In the genomic region with DNA sequence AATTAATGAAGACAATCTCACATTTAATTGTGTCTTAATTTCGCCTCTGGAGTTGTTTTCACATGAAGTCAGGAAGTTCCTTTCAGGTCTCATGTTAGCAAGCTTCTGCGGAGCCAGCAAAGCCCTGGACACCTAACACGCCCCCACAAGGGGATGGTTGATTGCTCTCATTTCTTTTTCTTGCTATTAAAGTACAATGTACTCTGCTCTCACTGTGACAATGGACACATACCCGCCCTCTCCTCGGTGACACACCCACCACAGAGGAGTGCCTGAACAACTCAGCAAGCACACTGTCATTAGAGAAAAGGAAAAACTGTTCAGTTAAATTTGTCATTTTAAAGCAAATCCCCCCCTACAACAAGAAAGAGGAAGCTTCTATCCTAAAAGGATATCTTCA, we compare ENCODE assay signal across 27 mouse cellular contexts. TPM values are rescaled to one million over a fixed set of nuclear protein-coding genes. Genes with fewer than 3 reads are reported as not detected.
"Had no signal": no experiment of that assay in that cellular context is flagged by ENCODE, and none has a peak within 500 bp of the region (broad histone marks: within the 10 kb centered on the region; RNA-seq: fewer than 3 reads in every experiment).

No protein-coding gene starts in this region.

- H3K4me3 ChIP-seq: gastrocnemius, adult 2 months; heart, adult 2 months; heart, embryonic 10.5 days; heart, embryonic 12.5 days; hindbrain, embryonic 10.5 days; hindbrain, embryonic 12.5 days; intestine, embryonic 15.5 days; layer of hippocampus, adult 2 months; left cerebral cortex, adult 2 months; limb, embryonic 10.5 days; limb, embryonic 12.5 days; liver, embryonic 13.5 days; liver, embryonic 15.5 days had no signal

- H3K27me3 ChIP-seq: heart, embryonic 12.5 days; hindbrain, embryonic 12.5 days; intestine, embryonic 15.5 days; limb, embryonic 12.5 days; liver, embryonic 13.5 days; liver, embryonic 15.5 days had no signal

- H3K27ac ChIP-seq: gastrocnemius, adult 2 months; heart, adult 2 months; heart, embryonic 10.5 days; hindbrain, embryonic 10.5 days; hindbrain, embryonic 12.5 days; hindbrain, embryonic 14.5 days; intestine, embryonic 15.5 days; layer of hippocampus, adult 2 months; left cerebral cortex, adult 2 months; limb, embryonic 10.5 days; limb, embryonic 12.5 days; liver, embryonic 13.5 days; liver, embryonic 15.5 days had no signal

- H3K9ac ChIP-seq: heart, embryonic 12.5 days; hindbrain, embryonic 12.5 days; hindbrain, embryonic 14.5 days; intestine, embryonic 15.5 days; limb, embryonic 12.5 days; liver, embryonic 13.5 days; liver, embryonic 15.5 days had no signal

- DNase-seq: gastrocnemius, adult 2 months; gastrocnemius, postnatal 10 days; gastrocnemius, postnatal 25 days; heart, adult 2 months; heart, postnatal 10 days; heart, postnatal 4 days; kidney, adult 18-20 months; kidney, adult 8-10 months; kidney, postnatal 10 days; kidney, postnatal 25 days; liver; liver, embryonic 13.5 days had no signal

- H3K4me1 ChIP-seq: heart, embryonic 10.5 days; heart, embryonic 12.5 days; hindbrain, embryonic 10.5 days; hindbrain, embryonic 12.5 days; intestine, embryonic 15.5 days; limb, embryonic 10.5 days; limb, embryonic 12.5 days; liver, embryonic 13.5 days; liver, embryonic 15.5 days had no signal

- H3K4me2 ChIP-seq: heart, embryonic 12.5 days; hindbrain, embryonic 12.5 days; hindbrain, embryonic 14.5 days; intestine, embryonic 15.5 days; limb, embryonic 12.5 days; liver, embryonic 11.5 days; liver, embryonic 13.5 days; liver, embryonic 15.5 days had no signal

- ATAC-seq: hindbrain, embryonic 16.5 days; inflammation-experienced regulatory T-cells, adult 6 months; intestine, embryonic 15.5 days; intestine, postnatal 0 days had no signal

- H3K9me3 ChIP-seq: heart, embryonic 10.5 days; heart, embryonic 12.5 days; hindbrain, embryonic 10.5 days; hindbrain, embryonic 12.5 days; intestine, embryonic 15.5 days; limb, embryonic 10.5 days; limb, embryonic 12.5 days; liver, embryonic 13.5 days; liver, embryonic 15.5 days had no signal

RNA-seq across cellular contexts. Expression of a gene that starts 40.6 kb away (rescaled TPM):
- polyA plus RNA-seq: heart, adult 2 months had no signal
